Mouse (Mus musculus): ENCODE results near the gene Efemp2. TPM values are rescaled to one million over a fixed set of nuclear protein-coding genes. Genes with fewer than 3 reads are reported as not detected.

Efemp2 gene
- polyA plus RNA-seq, 1 experiment from 2014 or later, result 92.3 TPM

DNA sequence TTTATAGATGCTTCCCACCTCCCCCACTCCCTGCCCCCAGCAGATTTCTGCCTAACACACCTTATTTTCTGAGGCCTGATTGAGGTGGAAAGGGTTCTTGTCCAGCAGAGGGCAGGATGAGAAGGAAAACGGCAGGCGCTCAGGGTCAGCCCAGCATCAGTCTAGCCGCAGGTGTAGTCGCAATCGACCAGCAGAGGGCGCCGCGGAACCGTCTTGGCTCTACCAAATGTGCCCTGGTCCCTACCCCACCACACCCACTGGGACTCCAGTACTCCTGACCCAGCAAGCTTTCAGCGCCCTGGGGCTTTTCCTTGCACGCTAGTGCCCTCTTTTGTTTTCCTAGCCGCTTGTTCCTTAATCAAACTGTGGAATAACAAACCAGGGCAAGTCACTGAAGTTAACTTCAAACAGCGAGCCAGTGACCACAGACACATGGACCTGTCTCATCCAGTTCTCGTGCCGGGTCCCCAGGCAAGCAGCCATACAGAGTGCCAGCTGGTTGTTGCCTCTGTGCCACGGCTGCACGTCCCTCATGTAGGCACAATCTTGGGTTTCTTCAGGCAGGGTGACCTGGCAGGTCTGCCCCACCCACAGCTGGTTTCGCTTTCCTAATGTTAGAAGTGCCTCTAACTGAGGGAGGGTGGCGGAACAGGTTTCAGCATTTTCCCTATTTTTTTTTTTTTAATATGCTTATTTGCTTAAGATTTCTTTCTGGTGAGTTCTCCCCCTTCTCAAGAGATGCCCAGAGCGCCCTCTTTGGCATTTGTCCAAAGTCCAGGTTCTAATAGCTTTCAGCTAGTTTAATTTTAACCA, 55.8 kb downstream of the Efemp2 start:
- Histone ChIP-seq H3K9me3 (no peaks in the 10 kb centered on the region), H3K4me1 (peaks cover 11% of the 10 kb centered on the region), H3K27me3 (ENCODE audit: insufficient read depth, poor library complexity, severe bottlenecking) (peaks cover 30% of the 10 kb centered on the region), H3K4me3 (peak overlapping the region; percentile 27), H3K27ac (no peak overlapping the region), H3K36me3 (no peaks in the 10 kb centered on the region)
- 20% methylated on average over 20 of the region's 20 CpGs for WGBS
- DNase-seq (ENCODE audit: low spot score), result peak; percentile 97

- WGBS, result 74% methylated on average over 7 of the region's 7 CpGs
Measured at GRCm38 (mm10) chr19:5530138-5530524, 56.4 kb downstream of the Efemp2 start.

More at GRCm38 (mm10) chr19:5530138-5530524, 56.4 kb downstream of the Efemp2 start:
- H3K27me3 ChIP-seq (ENCODE audit: insufficient read depth, poor library complexity, severe bottlenecking), result peaks cover 30% of the 10 kb centered on the region
- DNase-seq (ENCODE audit: low spot score), result no peak
- H3K9me3 ChIP-seq, result no peaks in the 10 kb centered on the region
- no peaks in the 10 kb centered on the region for H3K36me3 ChIP-seq
- no peak overlapping the region for H3K27ac ChIP-seq
- no peak overlapping the region for H3K4me3 ChIP-seq
- H3K4me1 ChIP-seq, result peaks cover 11% of the 10 kb centered on the region

Other genes starting within 250 kb of the Efemp2 start
- 23.1 and 23.4 TPM in 2 replicates for gene Pacs1, start 200.8 kb upstream of the Efemp2 start, polyA plus RNA-seq (2016; fragmentation: Nextera tagmentation; extraction: Ambion mirVana)
- 261 and 313 TPM in 2 replicates for gene Sf3b2, start 178.5 kb upstream of the Efemp2 start, polyA plus RNA-seq (2016; fragmentation: Nextera tagmentation; extraction: Ambion mirVana)
- gene Gal3st3, start 175.6 kb upstream of the Efemp2 start, polyA plus RNA-seq (2016; fragmentation: Nextera tagmentation; extraction: Ambion mirVana), result 2.8 and 4.5 TPM in 2 replicates
- not detected in 2 replicates for gene Catsper1, start 138.2 kb upstream of the Efemp2 start, polyA plus RNA-seq (2016; fragmentation: Nextera tagmentation; extraction: Ambion mirVana)
- 0.23 TPM in 1 of 2 replicates, not detected in the other for gene Cst6, start 124.4 kb upstream of the Efemp2 start, polyA plus RNA-seq (2016; fragmentation: Nextera tagmentation; extraction: Ambion mirVana)
- 58.0 and 72.6 TPM in 2 replicates for gene Eif1ad, start 107.2 kb upstream of the Efemp2 start, polyA plus RNA-seq (2016; fragmentation: Nextera tagmentation; extraction: Ambion mirVana)
- gene Banf1, start 106.8 kb upstream of the Efemp2 start, polyA plus RNA-seq (2016; fragmentation: Nextera tagmentation; extraction: Ambion mirVana), result 533 and 575 TPM in 2 replicates
- gene Sart1, start 85.3 kb upstream of the Efemp2 start, polyA plus RNA-seq (2016; fragmentation: Nextera tagmentation; extraction: Ambion mirVana), result 52.7 and 88.8 TPM in 2 replicates
- gene Tsga10ip, start 71.4 kb upstream of the Efemp2 start, polyA plus RNA-seq (2016; fragmentation: Nextera tagmentation; extraction: Ambion mirVana), result 1.2 and 1.8 TPM in 2 replicates
- gene Drap1, start 49.0 kb upstream of the Efemp2 start, polyA plus RNA-seq (2016; fragmentation: Nextera tagmentation; extraction: Ambion mirVana), result 173 and 209 TPM in 2 replicates
- gene AI837181, start 48.8 kb upstream of the Efemp2 start, polyA plus RNA-seq (2016; fragmentation: Nextera tagmentation; extraction: Ambion mirVana), result 39.3 and 49.1 TPM in 2 replicates
- gene Fosl1, start 26.4 kb upstream of the Efemp2 start, polyA plus RNA-seq (2016; fragmentation: Nextera tagmentation; extraction: Ambion mirVana), result 0.34 and 0.49 TPM in 2 replicates
- 8.3 and 11.6 TPM in 2 replicates for gene Ccdc85b, start 16.1 kb upstream of the Efemp2 start, polyA plus RNA-seq (2016; fragmentation: Nextera tagmentation; extraction: Ambion mirVana)
- gene Fibp, start 13.3 kb upstream of the Efemp2 start, polyA plus RNA-seq (2016; fragmentation: Nextera tagmentation; extraction: Ambion mirVana), result 79.5 and 87.9 TPM in 2 replicates
- gene Ctsw, start 5.4 kb upstream of the Efemp2 start, polyA plus RNA-seq (2016; fragmentation: Nextera tagmentation; extraction: Ambion mirVana), result 0.85 and 1.1 TPM in 2 replicates
- gene Mus81, start 14.4 kb downstream of the Efemp2 start, polyA plus RNA-seq (2016; fragmentation: Nextera tagmentation; extraction: Ambion mirVana), result 41.7 and 44.7 TPM in 2 replicates
- gene Cfl1, start 16.5 kb downstream of the Efemp2 start, polyA plus RNA-seq (2016; fragmentation: Nextera tagmentation; extraction: Ambion mirVana), result 2,322 and 2,829 TPM in 2 replicates
- gene 1700020D05Rik, start 29.8 kb downstream of the Efemp2 start, polyA plus RNA-seq (2016; fragmentation: Nextera tagmentation; extraction: Ambion mirVana), result 0.14 and 0.25 TPM in 2 replicates
- gene Snx32, start 36.6 kb downstream of the Efemp2 start, polyA plus RNA-seq (2016; fragmentation: Nextera tagmentation; extraction: Ambion mirVana), result 10.6 and 15.6 TPM in 2 replicates
- 0.35 TPM in 1 of 2 replicates, not detected in the other for gene Ovol1, start 86.7 kb downstream of the Efemp2 start, polyA plus RNA-seq (2016; fragmentation: Nextera tagmentation; extraction: Ambion mirVana)
- 2.2 and 2.7 TPM in 2 replicates for gene Ap5b1, start 94.1 kb downstream of the Efemp2 start, polyA plus RNA-seq (2016; fragmentation: Nextera tagmentation; extraction: Ambion mirVana)
- 113 and 142 TPM in 2 replicates for gene Rnaseh2c, start 127.9 kb downstream of the Efemp2 start, polyA plus RNA-seq (2016; fragmentation: Nextera tagmentation; extraction: Ambion mirVana)
- 33.2 and 35.4 TPM in 2 replicates for gene Kat5, start 136.3 kb downstream of the Efemp2 start, polyA plus RNA-seq (2016; fragmentation: Nextera tagmentation; extraction: Ambion mirVana)
- 36.8 and 38.1 TPM in 2 replicates for gene Rela, start 163.5 kb downstream of the Efemp2 start, polyA plus RNA-seq (2016; fragmentation: Nextera tagmentation; extraction: Ambion mirVana)
- gene Sipa1, start 189.8 kb downstream of the Efemp2 start, polyA plus RNA-seq (2016; fragmentation: Nextera tagmentation; extraction: Ambion mirVana), result 24.7 and 28.9 TPM in 2 replicates
- gene Map3k11, start 214.8 kb downstream of the Efemp2 start, polyA plus RNA-seq (2016; fragmentation: Nextera tagmentation; extraction: Ambion mirVana), result 33.6 and 36.0 TPM in 2 replicates
- gene Pcnx3, start 215.0 kb downstream of the Efemp2 start, polyA plus RNA-seq (2016; fragmentation: Nextera tagmentation; extraction: Ambion mirVana), result 20.1 and 26.3 TPM in 2 replicates
- 0.15 TPM in 1 of 2 replicates, not detected in the other for gene Kcnk7, start 230.4 kb downstream of the Efemp2 start, polyA plus RNA-seq (2016; fragmentation: Nextera tagmentation; extraction: Ambion mirVana)

All from heart, embryonic 10.5 days (tissue).